Mouse (Mus musculus) brown adipose tissue, adult 24 weeks (tissue): ENCODE measurements at regions not wholly inside any gene's neighbourhood (a gene's known extent, or its start where the extent isn't known, plus 50 kb on each side); places are given as distances from the start of the nearest gene placed in this dataset.

Experiments
- H3K27ac ChIP-seq: fragments of 200-500 bp; replicated peaks from 2 replicates; pipeline ENCODE4 v1.5.1; 2012; ENCODE audit warnings: low read depth, mild to moderate bottlenecking, low read length
- H3K4me1 ChIP-seq: fragments of 200-500 bp; 2 replicates; pipeline ENCODE4 v1.6.1; 2012; ENCODE audit warnings: low read length, mixed read lengths; ENCODE audit not compliant: control insufficient read depth, insufficient read depth, insufficient read length
- H3K4me3 ChIP-seq: fragments of 200-500 bp; 2 replicates; pipeline ENCODE4 v1.5.1; 2012; ENCODE audit warnings: low read depth, mild to moderate bottlenecking, low read length, moderate library complexity; ENCODE audit not compliant: insufficient read depth

DNA sequence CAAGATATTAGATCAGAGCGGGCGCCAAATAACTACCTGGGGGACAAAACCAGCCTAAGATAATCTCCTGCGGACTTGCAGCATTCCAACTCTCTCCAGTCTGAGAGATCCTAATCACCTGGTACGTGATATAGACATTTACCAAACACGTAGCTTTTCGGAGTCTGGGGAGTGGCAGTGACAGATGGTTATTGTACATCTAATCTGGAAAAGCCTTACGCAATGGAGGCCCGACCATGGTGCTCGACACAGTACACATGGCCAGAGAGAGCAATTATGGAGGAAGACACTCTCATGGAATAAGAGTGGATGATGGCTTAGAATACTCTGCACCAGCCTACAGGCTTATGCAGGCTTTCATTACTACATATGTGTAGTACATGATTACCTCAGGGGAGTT, 315.6 kb upstream of the Hs6st1 start:
- Histone ChIP-seq H3K4me1 (peaks cover 4% of the 10 kb centered on the region; the same call in 1 of the 2 replicates), H3K4me3 (no peak overlapping the region), H3K27ac (no peak overlapping the region)

GRCm38 (mm10) chr1:35754170-35754569, 314.0 kb upstream of the Hs6st1 start:
- Histone ChIP-seq H3K4me1 (no peaks in the 10 kb centered on the region), H3K27ac (no peak overlapping the region), H3K4me3 (no peak overlapping the region)

DNA sequence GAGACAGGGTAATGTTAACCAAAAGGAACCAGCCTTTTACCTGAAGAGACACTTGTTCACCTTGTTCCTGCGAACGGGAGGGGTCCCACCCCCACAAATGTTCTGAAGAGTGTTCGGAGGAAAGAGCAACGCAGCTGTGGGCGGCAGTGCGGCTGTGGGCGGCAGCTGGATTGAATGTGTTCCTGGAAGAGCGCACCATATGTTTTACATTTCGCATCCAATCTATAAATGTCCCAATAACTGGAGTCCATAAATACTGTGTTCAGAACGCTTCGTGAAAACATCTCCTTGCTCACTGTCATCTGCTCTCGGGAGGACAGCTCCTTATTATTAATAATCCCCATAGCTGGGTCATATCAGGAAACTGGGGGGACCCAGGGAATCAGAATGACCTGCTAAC, 309.2 kb upstream of the Hs6st1 start:
- Histone ChIP-seq H3K4me1 (peaks cover 3% of the 10 kb centered on the region; the same call in 1 of the 2 replicates), H3K4me3 (no peak overlapping the region), H3K27ac (no peak overlapping the region)

DNA sequence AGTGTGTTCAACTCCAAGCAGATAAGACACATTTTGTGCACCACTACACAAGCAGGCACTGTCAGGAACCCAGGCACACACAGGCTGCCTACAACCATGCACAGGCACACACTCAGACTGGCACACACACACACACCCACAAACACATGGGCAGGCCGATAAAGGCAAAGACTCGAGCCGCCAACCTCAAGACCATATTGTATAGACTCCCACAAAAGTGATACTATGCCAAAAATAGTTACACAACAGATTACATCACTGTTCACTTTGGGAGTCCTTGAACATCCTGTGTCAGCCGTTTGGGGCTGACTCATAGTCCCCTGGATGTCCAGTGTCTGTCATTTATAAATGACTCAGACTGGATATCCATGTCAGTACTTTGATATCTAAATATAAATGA, 308.6 kb upstream of the Hs6st1 start:
- Histone ChIP-seq H3K4me1 (peaks cover 3% of the 10 kb centered on the region; the same call in 1 of the 2 replicates), H3K27ac (no peak overlapping the region), H3K4me3 (no peak overlapping the region)

- no peak overlapping the region for H3K4me3 ChIP-seq
- H3K4me1 ChIP-seq = peaks cover 3% of the 10 kb centered on the region; the same call in 1 of the 2 replicates
- no peak overlapping the region for H3K27ac ChIP-seq
Measured at GRCm38 (mm10) chr1:35763051-35763450, 305.1 kb upstream of the Hs6st1 start.

GRCm38 (mm10) chr1:35763456-35763855, 304.7 kb upstream of the Hs6st1 start:
- Histone ChIP-seq H3K27ac (no peak overlapping the region), H3K4me1 (peaks cover 3% of the 10 kb centered on the region; the same call in 1 of the 2 replicates), H3K4me3 (no peak overlapping the region)

DNA sequence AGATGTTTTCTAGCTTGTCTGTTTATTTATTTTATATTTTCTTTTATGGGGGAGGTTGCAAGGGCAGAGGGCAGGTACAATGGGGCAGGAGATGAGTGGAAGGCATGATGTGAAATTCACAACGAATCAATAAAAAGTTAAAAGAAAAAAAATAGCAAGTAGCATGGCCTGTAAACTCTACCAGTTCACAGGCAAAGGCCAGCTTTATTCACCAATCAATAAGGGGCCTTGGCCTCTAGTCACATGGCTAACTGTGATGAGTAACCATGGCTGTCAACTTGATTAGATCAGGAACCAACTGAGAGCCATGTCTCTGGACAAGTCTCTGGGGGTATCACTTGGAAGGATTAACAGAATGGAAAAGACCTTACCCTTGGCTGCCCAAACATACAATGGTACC, 304.1 kb upstream of the Hs6st1 start:
- no peak overlapping the region for H3K27ac ChIP-seq
- peaks cover 3% of the 10 kb centered on the region; the same call in 1 of the 2 replicates for H3K4me1 ChIP-seq
- no peak overlapping the region for H3K4me3 ChIP-seq

DNA sequence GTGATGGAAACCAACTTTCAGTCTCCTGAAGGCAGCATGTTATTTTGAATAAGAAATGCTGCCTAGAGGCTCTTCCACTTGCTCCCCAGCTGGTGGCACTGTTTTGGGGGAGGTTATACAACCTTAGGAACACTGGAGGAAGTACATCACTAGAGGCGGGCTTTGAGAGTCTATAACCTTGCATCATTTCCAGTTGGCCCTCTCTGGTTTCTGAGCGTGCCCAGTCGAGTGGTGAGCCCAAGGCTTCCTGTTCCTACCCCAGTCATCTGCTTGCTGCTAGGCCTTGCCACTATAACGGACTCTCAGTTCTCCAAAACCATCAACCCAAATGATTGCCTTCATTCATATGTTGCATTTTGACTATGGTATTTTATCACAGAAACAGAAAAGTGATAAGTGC, 302.5 kb upstream of the Hs6st1 start:
- no peak overlapping the region for H3K27ac ChIP-seq
- H3K4me3 ChIP-seq = no peak overlapping the region
- no peaks in the 10 kb centered on the region for H3K4me1 ChIP-seq

DNA sequence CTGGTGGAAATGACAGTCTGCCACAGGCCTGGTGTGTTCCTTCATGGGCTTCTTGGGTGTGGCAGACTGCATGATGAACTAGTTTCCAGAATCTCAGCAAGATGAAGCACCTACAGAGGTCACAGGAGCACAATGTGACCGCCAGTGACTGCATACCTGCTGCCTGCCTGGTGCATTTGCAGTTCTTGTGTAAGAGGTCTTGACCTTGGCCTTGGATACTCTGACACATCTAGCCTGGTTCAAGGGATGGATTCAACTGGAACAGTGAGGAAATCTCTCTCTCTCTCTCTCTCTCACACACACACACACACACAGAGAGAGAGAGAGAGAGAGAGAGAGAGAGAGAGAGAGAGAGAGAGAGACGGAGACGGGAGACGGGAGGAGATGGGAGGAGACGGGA, 301.9 kb upstream of the Hs6st1 start:
- no peaks in the 10 kb centered on the region for H3K4me1 ChIP-seq
- H3K4me3 ChIP-seq = no peak overlapping the region
- no peak overlapping the region for H3K27ac ChIP-seq

GRCm38 (mm10) chr1:35772567-35772966, 295.6 kb upstream of the Hs6st1 start:
- peaks cover 3% of the 10 kb centered on the region; the same call in 1 of the 2 replicates for H3K4me1 ChIP-seq
- H3K4me3 ChIP-seq = no peak overlapping the region
- no peak overlapping the region for H3K27ac ChIP-seq

- peaks cover 3% of the 10 kb centered on the region; the same call in 1 of the 2 replicates for H3K4me1 ChIP-seq
- no peak overlapping the region for H3K4me3 ChIP-seq
- no peak overlapping the region for H3K27ac ChIP-seq
Measured at GRCm38 (mm10) chr1:35774566-35774965, 293.6 kb upstream of the Hs6st1 start.

GRCm38 (mm10) chr1:35782668-35783067, 285.5 kb upstream of the Hs6st1 start:
- H3K4me1 ChIP-seq = no peaks in the 10 kb centered on the region
- H3K27ac ChIP-seq = no peak overlapping the region
- H3K4me3 ChIP-seq = no peak overlapping the region

- no peak overlapping the region for H3K4me3 ChIP-seq
- H3K4me1 ChIP-seq = no peaks in the 10 kb centered on the region
Measured at GRCm38 (mm10) chr1:35783427-35783826, 284.8 kb upstream of the Hs6st1 start.

DNA sequence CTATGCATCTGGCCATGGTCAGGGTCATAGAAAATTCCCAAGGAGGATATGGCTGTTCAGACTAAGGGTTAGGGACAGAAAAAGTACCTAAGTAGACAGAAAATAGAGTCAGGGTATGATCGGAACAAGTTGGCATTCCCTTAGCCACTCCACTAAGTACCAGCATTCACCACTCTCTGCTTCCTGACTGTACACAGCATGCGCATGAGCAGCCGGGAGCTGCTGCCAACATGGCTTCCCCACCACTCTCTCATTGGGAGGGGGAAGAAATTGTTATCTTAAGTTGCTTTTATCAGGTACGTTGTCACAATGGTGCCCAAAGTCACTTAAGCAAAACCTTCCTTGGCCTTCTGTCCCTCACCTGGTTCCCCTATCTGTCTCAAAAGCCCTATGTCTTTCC, 282.0 kb upstream of the Hs6st1 start:
- no peak overlapping the region for H3K4me3 ChIP-seq
- no peak overlapping the region for H3K27ac ChIP-seq
- H3K4me1 ChIP-seq = no peaks in the 10 kb centered on the region

More at GRCm38 (mm10) chr1:35783427-35783826, 284.8 kb upstream of the Hs6st1 start:
- no peak overlapping the region for H3K27ac ChIP-seq

- Histone ChIP-seq H3K4me1 (no peaks in the 10 kb centered on the region), H3K27ac (no peak overlapping the region), H3K4me3 (no peak overlapping the region)
Measured at GRCm38 (mm10) chr1:35786668-35787213, 281.5 kb upstream of the Hs6st1 start.

- no peak overlapping the region for H3K4me3 ChIP-seq
- H3K4me1 ChIP-seq = no peaks in the 10 kb centered on the region
- no peak overlapping the region for H3K27ac ChIP-seq
Measured at GRCm38 (mm10) chr1:35797064-35797463, 271.1 kb upstream of the Hs6st1 start.
